Mouse (Mus musculus) E14TG2a.4 (cell line): ENCODE measurements around the gene Arhgap10.

ENCODE experiments used
- CTCF ChIP-seq: conservative IDR thresholded peaks from 2 replicates; pipeline ENCODE4 v1.5.1; 2014; ENCODE audit warnings: low read length
- NANOG ChIP-seq: IDR thresholded peaks from 2 replicates; pipeline ENCODE4 v1.6.1; 2014; ENCODE audit warnings: borderline replicate concordance, low read length, mixed read lengths
- POU5F1 ChIP-seq: IDR thresholded peaks from 2 replicates; pipeline ENCODE4 v1.6.1; 2014; ENCODE audit warnings: low read length, borderline replicate concordance

DNA sequence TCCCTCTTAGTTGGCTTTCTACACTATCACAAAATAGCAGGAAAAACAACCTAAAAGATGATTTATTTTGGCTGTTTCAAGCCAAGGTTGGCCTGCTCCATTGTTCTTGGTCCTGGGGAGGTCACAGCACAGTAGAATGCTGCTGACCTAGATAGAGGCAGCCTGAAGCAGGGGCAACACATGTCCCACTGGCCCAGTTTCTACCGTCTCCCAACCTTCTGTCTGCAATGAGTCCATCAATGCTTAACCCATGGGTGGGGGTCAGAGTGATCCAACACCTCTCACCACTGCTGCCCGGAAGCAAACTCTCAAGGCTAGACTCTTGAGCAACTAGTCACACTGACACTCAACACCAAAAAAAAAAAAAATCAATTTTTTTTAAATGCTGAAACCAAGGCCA is 31.0 kb downstream of the Arhgap10 start:
- no peak for TF ChIP-seq CTCF
- TF ChIP-seq NANOG, result no peak
- no peak for TF ChIP-seq POU5F1
